Mouse (Mus musculus): ENCODE data around the gene Il18.
A peak's percentile ranks its signal among the peaks of the same experiment; 100 is the strongest.
"Not testable (repeated sequence)": the region's sequence is repeated elsewhere in the genome, so short reads cannot be mapped to it uniquely, and the experiment has no call there.

The Il18 gene

DNA sequence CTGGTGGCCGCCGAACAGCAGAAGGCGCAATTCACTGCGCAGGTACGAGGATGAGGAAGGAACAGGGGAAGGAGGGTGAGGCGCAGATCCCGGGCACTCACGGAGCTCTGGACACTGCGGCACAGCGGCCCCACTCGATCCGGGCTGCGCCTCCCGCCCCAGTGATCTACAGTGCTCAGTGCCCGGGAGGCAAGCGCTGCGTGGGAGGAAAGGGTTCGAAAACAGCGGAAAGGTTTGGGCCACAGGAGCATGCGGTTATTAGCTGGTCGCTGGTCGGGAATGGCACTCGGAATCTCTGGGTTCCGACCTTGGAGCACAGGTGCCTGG is 49.3 kb downstream of the Il18 start:
- DNase-seq (ENCODE audit: low read depth): no peak

DNA sequence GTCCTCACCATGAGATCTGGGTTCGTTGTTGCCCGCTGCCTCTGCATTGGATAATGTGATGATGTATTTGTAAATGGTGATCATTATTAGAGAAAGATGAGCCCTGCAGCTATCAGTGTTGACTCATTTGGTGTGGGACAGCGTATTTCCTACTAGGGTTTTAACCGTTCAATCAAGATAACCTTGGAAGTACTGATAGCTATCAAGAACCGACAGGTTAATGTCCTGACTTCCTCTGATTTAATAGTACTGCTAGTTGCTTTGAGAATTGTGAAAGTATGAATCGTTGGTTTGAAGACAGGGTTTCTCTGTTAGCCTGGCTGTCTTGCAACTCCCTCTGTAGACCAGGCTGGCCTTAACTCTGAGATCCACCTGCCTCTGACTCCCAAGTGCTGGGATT is 49.7 kb downstream of the Il18 start:
- DNase-seq (ENCODE audit: low read depth): no peak

DNA sequence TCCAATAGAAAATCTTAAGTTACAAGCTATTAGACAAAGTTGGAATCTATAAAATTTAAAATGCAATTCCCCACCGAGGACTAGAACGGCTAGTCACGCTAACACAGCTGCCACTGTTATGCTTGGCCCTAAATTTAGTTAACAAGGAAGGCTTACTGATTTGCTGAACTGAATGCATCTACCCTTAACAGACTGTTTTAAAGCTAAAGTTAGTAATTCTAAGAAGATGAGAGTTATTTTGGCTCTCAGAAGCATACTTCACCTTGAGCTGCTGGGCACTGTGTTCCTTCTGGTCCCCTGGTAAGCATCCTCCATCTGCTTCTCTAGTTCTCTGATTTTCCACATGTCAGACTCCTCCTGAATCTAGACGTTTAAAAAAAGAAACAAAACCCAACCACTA is 57.5 kb downstream of the Il18 start:
- DNase-seq (ENCODE audit: low read depth): no peak

DNA sequence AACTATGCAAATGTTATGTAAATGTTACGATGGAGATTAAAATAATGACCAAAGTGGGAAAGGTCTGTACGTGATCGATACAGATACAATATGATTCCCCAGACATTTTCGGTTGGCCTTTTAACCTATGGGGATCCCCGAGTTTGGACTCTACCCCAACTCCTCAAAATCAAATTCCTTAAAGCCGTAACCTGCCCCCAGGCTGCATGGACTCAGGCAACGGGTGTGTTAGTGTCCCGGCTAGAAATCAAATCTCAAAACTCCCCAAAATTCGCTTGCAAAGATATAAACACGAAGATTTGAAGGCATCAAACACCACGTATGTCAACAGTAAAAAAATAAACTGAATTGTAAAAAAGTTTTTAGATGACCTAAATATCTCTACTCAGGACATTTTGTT is 61.5 kb downstream of the Il18 start:
- no peak for DNase-seq (ENCODE audit: low read depth)

DNA sequence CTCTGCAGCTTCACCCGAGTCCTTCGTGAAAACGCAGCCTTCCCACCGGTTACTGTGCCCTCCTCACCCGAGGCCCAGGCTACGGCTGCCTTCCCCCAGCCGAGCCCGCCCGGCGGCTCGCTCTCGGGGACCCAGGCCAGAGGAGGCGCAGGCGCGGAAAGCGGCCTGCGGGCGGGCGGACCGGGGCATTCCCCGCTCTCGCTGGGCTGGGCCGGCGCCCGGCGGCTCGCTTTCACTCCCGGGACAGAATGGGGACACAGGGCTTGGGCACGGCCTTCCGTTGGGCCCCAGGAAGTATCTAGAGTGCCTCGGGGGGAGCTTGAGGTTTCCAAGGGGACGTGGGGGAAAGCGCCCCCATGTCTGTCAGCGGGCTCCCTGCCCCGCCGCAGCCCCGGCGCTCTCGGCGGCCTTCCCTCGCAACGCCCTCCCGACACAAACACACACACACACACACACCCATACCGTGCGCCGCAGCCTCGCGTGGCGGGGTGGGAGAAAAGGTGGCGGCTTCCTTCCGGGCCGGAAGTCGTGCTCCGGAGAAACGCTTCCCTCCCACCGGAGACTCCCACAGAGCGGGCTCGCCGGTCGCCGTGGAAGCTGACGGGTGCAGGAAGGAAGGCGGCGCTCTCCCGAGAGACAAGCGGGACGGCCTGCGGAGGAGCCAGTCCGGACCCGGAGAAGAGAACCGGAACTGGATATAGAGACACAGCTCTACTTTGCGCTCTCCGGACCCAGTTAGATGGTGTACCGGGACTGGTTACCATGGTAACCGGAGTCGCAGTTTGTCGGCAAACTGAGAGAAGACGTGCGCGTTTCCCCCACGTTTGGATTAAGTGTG is 62.4 kb downstream of the Il18 start, which contains the start of the genes Pih1d2 and Nkapd1:
Gene Pih1d2, plus strand, starts transcription at position 556 of the 838 bp plus-strand sequence.
Gene Nkapd1, minus strand, starts transcription at position 699 of the 838 bp plus-strand sequence.
- peak; percentile 96 for DNase-seq (ENCODE audit: low read depth)

DNA sequence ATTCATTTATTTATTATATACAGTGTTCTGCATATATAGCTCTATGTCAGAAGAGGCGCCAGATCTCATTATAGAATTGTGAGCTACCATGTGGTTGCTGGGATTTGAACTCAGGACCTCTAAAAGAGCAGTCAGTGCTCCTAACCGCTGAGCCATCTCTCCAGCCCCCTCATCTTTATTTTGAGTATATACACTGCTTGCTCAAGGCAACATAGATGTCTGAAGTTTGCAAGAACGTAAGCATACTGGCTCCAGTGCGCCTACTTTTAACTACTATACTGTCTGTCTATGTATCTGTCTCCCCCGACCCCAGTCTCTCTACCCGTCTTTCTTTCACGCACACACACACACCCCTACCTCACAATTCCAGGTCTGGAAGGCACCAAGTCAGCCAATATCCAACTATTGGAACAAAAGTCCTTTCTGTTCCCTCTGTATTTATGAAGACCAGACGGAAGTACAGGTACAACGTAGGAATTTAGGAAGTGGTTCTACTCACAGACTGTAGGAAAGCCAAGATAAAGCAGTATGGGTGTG is 63.2 kb downstream of the Il18 start:
- no peak for DNase-seq (ENCODE audit: low read depth)

DNA sequence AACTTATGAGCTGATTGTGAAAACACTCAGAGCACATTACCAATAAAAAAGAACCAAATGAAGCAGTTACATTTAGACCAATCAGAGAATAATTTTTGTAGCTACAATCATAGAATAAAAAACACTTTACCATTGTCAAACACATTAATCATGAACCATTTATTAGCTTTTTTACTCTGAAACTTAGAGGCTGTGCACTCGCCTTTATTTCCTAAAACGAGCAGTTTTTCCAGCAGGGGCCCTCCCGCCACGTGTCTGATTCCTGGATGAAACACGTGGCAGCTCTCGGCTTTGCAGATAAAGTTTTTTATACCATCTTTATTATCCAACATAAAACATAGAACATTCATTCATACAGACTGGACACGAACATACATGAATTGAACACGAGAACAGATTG is 76.3 kb downstream of the Il18 start:
- DNase-seq (ENCODE audit: low read depth): not testable (repeated sequence)

All from induced T-regulatory cell, adult 2 months (primary cell).